Mouse (Mus musculus) neutrophil, adult 59 days (primary cell): ENCODE data around the gene Cyfip2. TPM values are rescaled to one million over a fixed set of nuclear protein-coding genes. Genes with fewer than 3 reads are reported as not detected.

Experiments used
- total RNA-seq, 2 experiments: library from RNA; stranded (reverse); gene quantifications; 1 replicate in 1 of 2; 2 replicates in 1 of 2; pipeline ENCODE4 v1.2.4; 2023

Gene Cyfip2
- 100 to 1,000 TPM; 184 to 204 TPM for total RNA-seq

GRCm38 (mm10) chr11:46312523-46313035 lies at the start of gene Cyfip2:
Gene Cyfip2 (minus strand): TSS chr11:46312859.

GRCm38 (mm10) chr11:46235334-46235733 lies 77.3 kb downstream of the Cyfip2 start, which contains the start of gene Fndc9:
Gene Fndc9 (plus strand): TSS chr11:46235531.

GRCm38 (mm10) chr11:46165866-46166585 lies 146.6 kb downstream of the Cyfip2 start, which contains the start of gene Nipal4:
Gene Nipal4 (minus strand): TSS chr11:46166508.

Other genes with a start within 250 kb of the Cyfip2 start
- not detected for gene Nipal4, start 146.4 kb downstream of the Cyfip2 start, total RNA-seq
- not detected for gene Fndc9, start 77.3 kb downstream of the Cyfip2 start, total RNA-seq
- 1 to 10 TPM; 2.1 to 3.6 TPM for gene Itk, start 76.7 kb upstream of the Cyfip2 start, total RNA-seq
- 1 to 10 TPM in 1 of 2 experiments, under 1 TPM in 1; 0.90 to 1.3 TPM for gene Fam71b, start 83.7 kb upstream of the Cyfip2 start, total RNA-seq
- 10 to 100 TPM; 33.9 to 36.3 TPM for gene Med7, start 124.1 kb upstream of the Cyfip2 start, total RNA-seq
- under 1 TPM; 0.40 to 0.49 TPM for gene Havcr2, start 142.1 kb upstream of the Cyfip2 start, total RNA-seq
- not detected for gene Gm12169, start 211.4 kb upstream of the Cyfip2 start, total RNA-seq